Mouse (Mus musculus): ENCODE measurements around the gene Sh2b2. TPM values are rescaled to one million over a fixed set of nuclear protein-coding genes. Genes with fewer than 3 reads are reported as not detected.
"Not testable (repeated sequence)": the region's sequence is repeated elsewhere in the genome, so short reads cannot be mapped to it uniquely, and the experiment has no call there.

Sh2b2 gene
- total and polyA plus RNA-seq, 3 experiments = 0.27 TPM; not detected in 2

- TF ChIP-seq POLR2AphosphoS5 (IDR thresholded peaks at IDR 0.05; ENCODE audit: insufficient replicate concordance, low read depth, low read length) (no peak), GATA1 (IDR thresholded peaks at IDR 0.05; ENCODE audit: borderline replicate concordance, low read length) (no peak), TAL1 (conservative IDR thresholded peaks at IDR 0.05; ENCODE audit: low read depth, low read length) (no peak), GATA2 (IDR thresholded peaks at IDR 0.05; ENCODE audit: borderline replicate concordance, low read depth, low read length) (no peak), CTCF (IDR thresholded peaks at IDR 0.05; ENCODE audit: low read depth, low read length) (no peak)
- 0 out of 2 replicates have a peak, but pooled peaks cover 3% of the 10 kb centered on the region for H3K4me1 ChIP-seq (ENCODE audit: insufficient read depth, low read depth, low read length)
- no peak for ATAC-seq (ENCODE audit: extremely low read depth, insufficient number of reproducible peaks, low FRiP score, poor library complexity, severe bottlenecking)
Observed at GRCm38 (mm10) chr5:136215958-136216357, 30.4 kb downstream of the Sh2b2 start.

GRCm38 (mm10) chr5:136215211-136215610, 31.1 kb downstream of the Sh2b2 start:
- Histone ChIP-seq H3K27me3 (ENCODE audit: insufficient read depth, low read length) (peaks cover 10% of the 10 kb centered on the region; the same call in 1 of the 2 replicates), H3K36me3 (replicated peaks) (no peaks in the 10 kb centered on the region), H3K9me3 (replicated peaks) (no peaks in the 10 kb centered on the region), H3K4me1 (ENCODE audit: insufficient read depth, low read depth, low read length) (0 out of 2 replicates have a peak, but pooled peaks cover 3% of the 10 kb centered on the region), H3K4me3 (ENCODE audit: low read depth, low read length) (no peak overlapping the region)
- TF ChIP-seq CTCF (IDR thresholded peaks at IDR 0.05; ENCODE audit: low read depth, low read length) = peak; percentile 42
- no peak for TF ChIP-seq GATA2 (IDR thresholded peaks at IDR 0.05; ENCODE audit: borderline replicate concordance, low read depth, low read length)
- ATAC-seq (ENCODE audit: extremely low read depth, insufficient number of reproducible peaks, low FRiP score, poor library complexity, severe bottlenecking) (no peak), DNase-seq (ENCODE audit: low spot score) (no peak)

More at GRCm38 (mm10) chr5:136215958-136216357, 30.4 kb downstream of the Sh2b2 start:
- no peak overlapping the region for H3K4me3 ChIP-seq (ENCODE audit: low read depth, low read length)
- no peak for DNase-seq (ENCODE audit: low spot score)
- H3K27me3 ChIP-seq (ENCODE audit: insufficient read depth, low read length) = peaks cover 14% of the 10 kb centered on the region; the same call in 1 of the 2 replicates
- no peaks in the 10 kb centered on the region for H3K36me3 ChIP-seq (replicated peaks)
- H3K9me3 ChIP-seq (replicated peaks) = no peaks in the 10 kb centered on the region

GRCm38 (mm10) chr5:136213716-136214115, 32.6 kb downstream of the Sh2b2 start:
- Histone ChIP-seq H3K9me3 (replicated peaks) (no peaks in the 10 kb centered on the region), H3K4me3 (ENCODE audit: low read depth, low read length) (no peak overlapping the region), H3K4me1 (ENCODE audit: insufficient read depth, low read depth, low read length) (0 out of 2 replicates have a peak, but pooled peaks cover 3% of the 10 kb centered on the region), H3K27me3 (ENCODE audit: insufficient read depth, low read length) (peaks cover 3% of the 10 kb centered on the region; the same call in 1 of the 2 replicates), H3K36me3 (replicated peaks) (no peaks in the 10 kb centered on the region)
- no peak for TF ChIP-seq GATA2 (IDR thresholded peaks at IDR 0.05; ENCODE audit: borderline replicate concordance, low read depth, low read length)
- ATAC-seq (ENCODE audit: extremely low read depth, insufficient number of reproducible peaks, low FRiP score, poor library complexity, severe bottlenecking) (no peak), DNase-seq (ENCODE audit: low spot score) (no peak)

GRCm38 (mm10) chr5:136212716-136213115, 33.6 kb downstream of the Sh2b2 start:
- H3K4me1 ChIP-seq (ENCODE audit: insufficient read depth, low read depth, low read length) = no peaks in the 10 kb centered on the region

GRCm38 (mm10) chr5:136211341-136212102, 34.8 kb downstream of the Sh2b2 start:
- not testable (repeated sequence) for H3K4me1 ChIP-seq (ENCODE audit: insufficient read depth, low read depth, low read length); H3K36me3 ChIP-seq (replicated peaks); ATAC-seq (ENCODE audit: extremely low read depth, insufficient number of reproducible peaks, low FRiP score, poor library complexity, severe bottlenecking); H3K9me3 ChIP-seq (replicated peaks); DNase-seq (ENCODE audit: low spot score); H3K27me3 ChIP-seq (ENCODE audit: insufficient read depth, low read length); H3K4me3 ChIP-seq (ENCODE audit: low read depth, low read length)

More at GRCm38 (mm10) chr5:136212716-136213115, 33.6 kb downstream of the Sh2b2 start:
- no peak for ATAC-seq (ENCODE audit: extremely low read depth, insufficient number of reproducible peaks, low FRiP score, poor library complexity, severe bottlenecking)
- no peak for TF ChIP-seq GATA2 (IDR thresholded peaks at IDR 0.05; ENCODE audit: borderline replicate concordance, low read depth, low read length)
- TF ChIP-seq POLR2AphosphoS5 (IDR thresholded peaks at IDR 0.05; ENCODE audit: insufficient replicate concordance, low read depth, low read length) = no peak
- TF ChIP-seq GATA1 (IDR thresholded peaks at IDR 0.05; ENCODE audit: borderline replicate concordance, low read length) = no peak
- TF ChIP-seq CTCF (IDR thresholded peaks at IDR 0.05; ENCODE audit: low read depth, low read length) = no peak
- TF ChIP-seq TAL1 (conservative IDR thresholded peaks at IDR 0.05; ENCODE audit: low read depth, low read length) = no peak
- H3K4me3 ChIP-seq (ENCODE audit: low read depth, low read length) = no peak overlapping the region
- no peaks in the 10 kb centered on the region; the same call in 1 of the 2 replicates for H3K27me3 ChIP-seq (ENCODE audit: insufficient read depth, low read length)
- no peak for DNase-seq (ENCODE audit: low spot score)
- H3K36me3 ChIP-seq (replicated peaks) = no peaks in the 10 kb centered on the region
- H3K9me3 ChIP-seq (replicated peaks) = no peaks in the 10 kb centered on the region

- TF ChIP-seq TAL1 (conservative IDR thresholded peaks at IDR 0.05; ENCODE audit: low read depth, low read length) (no peak), POLR2AphosphoS5 (IDR thresholded peaks at IDR 0.05; ENCODE audit: insufficient replicate concordance, low read depth, low read length) (no peak)
- H3K9me3 ChIP-seq (replicated peaks) = no peaks in the 10 kb centered on the region
- no peaks in the 10 kb centered on the region for H3K27me3 ChIP-seq (ENCODE audit: insufficient read depth, low read length)
- DNase-seq (ENCODE audit: low spot score) (no peak), ATAC-seq (ENCODE audit: extremely low read depth, insufficient number of reproducible peaks, low FRiP score, poor library complexity, severe bottlenecking) (no peak)
- H3K4me3 ChIP-seq (ENCODE audit: low read depth, low read length) = no peak overlapping the region
- no peaks in the 10 kb centered on the region for H3K36me3 ChIP-seq (replicated peaks)
- H3K4me1 ChIP-seq (ENCODE audit: insufficient read depth, low read depth, low read length) = no peaks in the 10 kb centered on the region
Observed at GRCm38 (mm10) chr5:136210549-136210948, 35.8 kb downstream of the Sh2b2 start.

GRCm38 (mm10) chr5:136201832-136202231, 44.5 kb downstream of the Sh2b2 start:
- no peaks in the 10 kb centered on the region for H3K9me3 ChIP-seq (replicated peaks)
- H3K36me3 ChIP-seq (replicated peaks) = peaks cover 17% of the 10 kb centered on the region
- ATAC-seq (ENCODE audit: extremely low read depth, insufficient number of reproducible peaks, low FRiP score, poor library complexity, severe bottlenecking) = 0 out of 2 replicates have a peak, but pooled peaks have one; percentile 42
- TF ChIP-seq CTCF (IDR thresholded peaks at IDR 0.05; ENCODE audit: low read depth, low read length) = peak; percentile 67
- TF ChIP-seq TAL1 (conservative IDR thresholded peaks at IDR 0.05; ENCODE audit: low read depth, low read length) = no peak
- no peak overlapping the region for H3K4me3 ChIP-seq (ENCODE audit: low read depth, low read length)
- no peak for DNase-seq (ENCODE audit: low spot score)
- H3K27me3 ChIP-seq (ENCODE audit: insufficient read depth, low read length) = no peaks in the 10 kb centered on the region
- peaks cover 18% of the 10 kb centered on the region for H3K4me1 ChIP-seq (ENCODE audit: insufficient read depth, low read depth, low read length)
